Comparison of ENCODE assay signal across 8 mouse cellular contexts in the genomic region with DNA sequence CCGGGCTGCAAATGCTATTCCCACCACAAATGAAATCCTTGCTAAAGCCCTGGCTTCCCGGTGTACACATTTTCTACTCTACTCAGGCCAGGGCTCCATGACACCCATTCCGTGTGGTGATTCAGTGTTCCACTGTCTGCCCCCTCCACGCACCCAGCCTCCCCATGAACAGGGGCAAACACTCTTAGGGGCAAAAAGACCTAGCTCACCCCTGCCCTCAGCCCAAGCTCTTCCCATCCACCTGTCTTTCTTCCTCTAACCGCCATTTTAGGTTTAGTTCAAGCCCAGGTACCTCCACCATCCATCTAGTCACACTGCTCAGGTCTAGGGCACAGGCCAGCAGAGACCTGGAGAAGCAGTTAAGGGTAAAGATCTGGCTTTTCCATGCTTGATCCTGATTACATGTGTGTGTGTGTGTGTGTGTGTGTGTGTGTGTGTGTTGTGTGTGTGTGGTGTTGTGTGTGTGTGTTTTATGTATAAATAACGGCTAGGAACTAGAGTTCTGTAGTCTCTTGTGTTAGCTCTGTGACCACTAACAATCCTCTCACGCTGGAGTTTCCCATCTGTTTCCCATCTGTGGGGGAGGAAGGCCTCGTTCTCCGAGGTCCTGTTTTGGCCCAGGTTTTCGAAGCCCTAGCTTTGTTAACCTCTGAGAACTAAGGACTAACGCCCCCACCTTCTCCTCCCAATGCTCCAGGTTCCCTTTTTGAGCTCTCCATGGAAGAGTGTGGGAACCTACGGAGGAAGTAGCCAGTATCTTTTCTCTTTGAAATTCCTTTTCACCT. TPM values are rescaled to one million over a fixed set of nuclear protein-coding genes. Genes with fewer than 3 reads are reported as not detected.
DNase-seq lines count a peak whose midpoint lies in the region; TF ChIP-seq lines count a peak whose summit lies in the region.

No protein-coding gene starts in this region.

- intact Hi-C loops in heart, postnatal 10 days (cut with DNase I): loop anchor here (2.0 to 5.0 kb wide), 2 partner anchors 54 to 105 kb away; partner anchors contain the start of genes Cox17 and Gm21987

- peak overlapping the region; percentile 84 for H3K4me3 ChIP-seq in lung, adult 2 months (replicated peaks; ENCODE audit: extremely low read depth, low read depth, low read length)

- no peak for TF ChIP-seq CTCF in lung, adult 2 months (IDR thresholded peaks at IDR 0.05; ENCODE audit: insufficient read depth, low read length)

- WGBS in lung, adult 2 months: 40% methylated on average over 12 of the region's 12 CpGs

- 0 out of 2 replicates have a peak, but pooled peaks cover 2% of the 10 kb centered on the region for H3K4me1 ChIP-seq in lung, adult 2 months (ENCODE audit: control insufficient read depth, insufficient read depth, low read length)

- DNase-seq in lung, adult 2 months: peak; percentile 17
- DNase-seq in lung, adult 18-20 months: no peak
- peak; percentile 49 to 51 for DNase-seq in cerebellum, postnatal 14 days
- DNase-seq in heart, postnatal 10 days: peak; percentile 38
- peak; percentile 15 for DNase-seq in lung, postnatal 10 days
- no peak for DNase-seq in layer of hippocampus, adult 9-10 months (ENCODE audit: low spot score)
- no peak for DNase-seq in urinary bladder, postnatal 10 days (ENCODE audit: low spot score)
- no peak for DNase-seq in layer of hippocampus, postnatal 25 days (ENCODE audit: extremely low spot score in 1 of 2, low spot score in 1 of 2)

- TF ChIP-seq POLR2A in lung, adult 2 months (IDR thresholded peaks at IDR 0.05; ENCODE audit: borderline replicate concordance, extremely low read depth, low read depth, low read length): no peak

RNA-seq across cellular contexts. Expression of gene Adprh, which starts 0.9 kb away (rescaled TPM):
- 27.0 and 29.4 TPM in 2 replicates for polyA plus RNA-seq in lung, adult 2 months (2012; rRNA removed)
- total RNA-seq in heart, postnatal 10 days (2021): 10 to 100 TPM; 32.2 to 33.6 TPM
- total RNA-seq in layer of hippocampus, postnatal 25 days (2021): 10 to 100 TPM; 57.7 to 61.9 TPM

RNA-seq across cellular contexts. Expression of gene Cd80, which starts 3.7 kb away (rescaled TPM):
- 0.35 and 0.98 TPM in 2 replicates for polyA plus RNA-seq in lung, adult 2 months (2012; rRNA removed)
- total RNA-seq in heart, postnatal 10 days (2021): under 1 TPM; 0.53 to 0.84 TPM
- total RNA-seq in layer of hippocampus, postnatal 25 days (2021): under 1 TPM in 1 of 2 experiments, not detected in 1; 0.27 TPM

RNA-seq across cellular contexts. Expression of gene Pla1a, which starts 18.7 kb away (rescaled TPM):
- polyA plus RNA-seq in lung, adult 2 months (2012; rRNA removed): 1.6 and 2.0 TPM in 2 replicates
- total RNA-seq in heart, postnatal 10 days (2021): 10 to 100 TPM in 1 of 2 experiments, 1 to 10 TPM in 1; 9.8 to 12.1 TPM
- under 1 TPM; 0.35 to 0.98 TPM for total RNA-seq in layer of hippocampus, postnatal 25 days (2021)

Comparison
In these comparisons a context has a peak if more than half of its experiments do, and no peak if none do; other contexts are left out.
1. DNase-seq: peak in lung, adult 2 months (single experiment), cerebellum, postnatal 14 days (2 of 2), heart, postnatal 10 days (2 of 2) and lung, postnatal 10 days (single experiment); none in lung, adult 18-20 months (0 of 2), layer of hippocampus, adult 9-10 months (single experiment), urinary bladder, postnatal 10 days (single experiment) and layer of hippocampus, postnatal 25 days (0 of 2).
2. RNA of gene Pla1a, which starts 18.7 kb away (total RNA-seq): 9.8 to 12.1 TPM in heart, postnatal 10 days; 0.35 to 0.98 TPM in layer of hippocampus, postnatal 25 days; every median in the first group is over 4 times any median in the second.